Mouse (Mus musculus): ENCODE data around the gene Irf6.

Gene Irf6

GRCm38 (mm10) chr1:193157111-193157492 is 4.2 kb downstream of the Irf6 start:
- DNase-seq, result no peak

- no peak for DNase-seq
Observed at GRCm38 (mm10) chr1:193159163-193159562, 6.3 kb downstream of the Irf6 start.

- no peak for DNase-seq
Observed at GRCm38 (mm10) chr1:193159613-193160012, 6.7 kb downstream of the Irf6 start.

- DNase-seq, result no peak
Observed at GRCm38 (mm10) chr1:193160317-193161032, 7.6 kb downstream of the Irf6 start.

GRCm38 (mm10) chr1:193167746-193168145 is 14.8 kb downstream of the Irf6 start, which contains the start of gene A130010J15Rik:
A130010J15Rik (plus strand) TSS chr1:193168046.
- no peak for DNase-seq

- no peak for DNase-seq
Observed at GRCm38 (mm10) chr1:193169228-193169627, 16.3 kb downstream of the Irf6 start.

- DNase-seq, result no peak
Observed at GRCm38 (mm10) chr1:193169856-193170255, 16.9 kb downstream of the Irf6 start.

- peak; percentile 92 to 96 for DNase-seq
Observed at GRCm38 (mm10) chr1:193172991-193173809, 20.3 kb downstream of the Irf6 start.

GRCm38 (mm10) chr1:193173810-193174129 is 20.9 kb downstream of the Irf6 start:
- no peak for DNase-seq

GRCm38 (mm10) chr1:193174143-193174733 is 21.3 kb downstream of the Irf6 start:
- no peak for DNase-seq

- DNase-seq, result no peak
Observed at GRCm38 (mm10) chr1:193181104-193181503, 28.2 kb downstream of the Irf6 start.

- DNase-seq, result no peak
Observed at GRCm38 (mm10) chr1:193188257-193188656, 35.3 kb downstream of the Irf6 start.

- no peak for DNase-seq
Observed at GRCm38 (mm10) chr1:193189151-193189621, 36.3 kb downstream of the Irf6 start.

- DNase-seq, result no peak
Observed at GRCm38 (mm10) chr1:193189771-193190170, 36.9 kb downstream of the Irf6 start.

GRCm38 (mm10) chr1:193191675-193192283 is 38.9 kb downstream of the Irf6 start:
- peak; percentile 37 to 52 for DNase-seq

GRCm38 (mm10) chr1:193194416-193195140 is 41.7 kb downstream of the Irf6 start:
- peak; percentile 79 to 87 for DNase-seq

GRCm38 (mm10) chr1:193195169-193195810 is 42.4 kb downstream of the Irf6 start:
- no peak for DNase-seq

GRCm38 (mm10) chr1:193197494-193198205 is 44.7 kb downstream of the Irf6 start:
- no peak for DNase-seq

- no peak for DNase-seq
Observed at GRCm38 (mm10) chr1:193198312-193198711, 45.4 kb downstream of the Irf6 start.

GRCm38 (mm10) chr1:193200640-193201382 is 47.9 kb downstream of the Irf6 start:
- DNase-seq, result no peak

- no peak for DNase-seq
Observed at GRCm38 (mm10) chr1:193201383-193201778, 48.5 kb downstream of the Irf6 start, which contains the start of gene Traf3ip3. Traf3ip3 (minus strand) TSS chr1:193201703.

Data from cerebellum, postnatal 25 days (tissue).